Mouse (Mus musculus) left cerebral cortex, postnatal 4 days (tissue): ENCODE data around the gene Epha4. TPM values are rescaled to one million over a fixed set of nuclear protein-coding genes. Genes with fewer than 3 reads are reported as not detected.

Experiments used
- DNase-seq: peaks from one replicate; pipeline ENCODE4 v3.0.0-alpha.2; 2022
- intact Hi-C: fragments of 180-260 bp; cut with DNase I; formaldehyde crosslinking; loops from one replicate; pipeline ENCODE4 v1.15.1; 2025
- total RNA-seq, 2 experiments: library from RNA; stranded (reverse); gene quantifications; 2 replicates each; pipeline ENCODE4 v1.2.3; 2021

Gene Epha4
- total RNA-seq, 2 experiments from 2014 or later, result 139 to 161 TPM

DNA sequence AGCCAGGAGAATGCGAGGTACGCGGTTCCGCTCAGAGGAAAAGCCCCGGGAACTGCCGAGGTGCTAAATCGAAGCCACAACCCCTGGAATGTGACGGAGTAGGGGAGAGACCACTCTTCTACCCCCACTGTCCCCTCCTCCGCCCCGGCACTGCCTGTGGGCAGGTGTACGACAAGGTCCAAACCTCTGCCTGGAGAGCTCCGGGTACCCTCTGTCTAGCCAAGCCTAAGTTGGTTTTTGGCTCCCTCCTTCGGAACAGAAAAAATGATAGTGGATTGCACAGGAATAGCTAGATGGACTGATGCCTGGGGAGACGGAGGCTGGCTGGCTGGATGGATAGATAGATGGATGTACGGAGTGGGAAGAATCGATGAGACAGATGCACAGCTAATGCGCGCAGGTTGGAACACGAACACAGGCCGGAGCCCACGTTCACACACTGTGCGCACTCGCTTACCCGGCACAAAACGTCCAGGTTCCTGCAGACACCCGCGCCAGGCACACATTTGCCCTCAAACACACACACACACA is 1.4 kb downstream of the Epha4 start:
- peak; percentile 30 for DNase-seq
- intact Hi-C loops, result loop anchor here (10.0 kb wide), 3 partner anchors 879 to 1439 kb away; no protein-coding TSS in a partner anchor

DNA sequence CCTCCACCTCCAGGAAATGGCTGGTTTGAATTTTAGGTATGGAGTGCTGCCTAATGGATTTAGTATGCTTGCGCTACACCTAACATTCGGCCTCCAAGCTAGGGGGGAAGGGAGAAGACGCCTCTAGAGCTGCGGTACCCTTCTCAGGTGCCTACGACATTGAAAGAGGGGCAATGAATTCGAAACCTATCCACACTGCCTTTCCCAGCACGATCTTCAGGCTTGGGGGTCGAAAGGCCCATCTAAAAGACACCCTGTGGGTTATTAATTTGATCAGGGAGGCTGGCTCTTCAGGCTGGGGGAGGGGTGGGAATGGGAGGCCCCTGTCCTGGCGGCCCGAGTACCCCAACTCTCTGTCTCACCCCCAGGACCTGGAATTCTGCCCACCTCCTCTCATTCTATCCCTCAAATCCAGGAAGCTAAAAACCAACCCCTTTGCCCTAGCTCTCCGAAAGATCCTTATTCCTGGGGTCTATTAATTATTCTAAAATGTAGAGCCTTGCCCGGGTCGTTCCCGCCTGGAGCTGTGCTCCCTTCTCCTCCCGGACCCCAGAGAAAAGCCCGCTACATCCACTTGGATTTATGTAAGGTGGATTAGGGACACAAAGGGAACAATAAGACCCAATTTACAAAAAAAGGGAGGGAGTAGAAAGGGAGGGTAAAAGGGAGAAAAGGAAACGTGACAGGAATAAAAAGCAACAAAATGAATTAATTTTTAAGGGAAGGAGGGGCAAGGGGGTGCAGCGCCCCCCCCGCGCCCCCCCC is 2.3 kb downstream of the Epha4 start:
- intact Hi-C loops, result loop anchor here (10.0 kb wide), 3 partner anchors 878 to 1438 kb away; no protein-coding TSS in a partner anchor

DNA sequence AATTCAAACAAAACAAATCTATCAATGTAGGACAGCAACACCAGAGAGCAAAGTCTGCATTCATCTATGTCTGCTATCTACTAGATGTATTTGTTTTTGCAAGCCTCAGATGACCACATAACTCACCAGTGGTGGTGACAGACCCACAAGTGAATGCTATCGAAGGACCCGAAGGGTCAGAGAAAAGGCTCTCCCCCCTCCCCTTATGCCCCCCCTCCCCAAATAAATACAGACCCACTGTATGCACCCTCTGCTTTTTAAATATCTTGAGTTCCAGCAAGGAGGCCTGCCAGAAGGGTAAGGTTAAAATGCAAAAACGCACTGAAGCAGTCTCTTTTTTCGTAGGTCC is 2.9 kb downstream of the Epha4 start:
- DNase-seq, result no peak
- intact Hi-C loops, result loop anchor here (10.0 kb wide), 3 partner anchors 877 to 1437 kb away; no protein-coding TSS in a partner anchor

More for the DNA sequence above, 2.3 kb downstream of the Epha4 start:
- no peak for DNase-seq

DNA sequence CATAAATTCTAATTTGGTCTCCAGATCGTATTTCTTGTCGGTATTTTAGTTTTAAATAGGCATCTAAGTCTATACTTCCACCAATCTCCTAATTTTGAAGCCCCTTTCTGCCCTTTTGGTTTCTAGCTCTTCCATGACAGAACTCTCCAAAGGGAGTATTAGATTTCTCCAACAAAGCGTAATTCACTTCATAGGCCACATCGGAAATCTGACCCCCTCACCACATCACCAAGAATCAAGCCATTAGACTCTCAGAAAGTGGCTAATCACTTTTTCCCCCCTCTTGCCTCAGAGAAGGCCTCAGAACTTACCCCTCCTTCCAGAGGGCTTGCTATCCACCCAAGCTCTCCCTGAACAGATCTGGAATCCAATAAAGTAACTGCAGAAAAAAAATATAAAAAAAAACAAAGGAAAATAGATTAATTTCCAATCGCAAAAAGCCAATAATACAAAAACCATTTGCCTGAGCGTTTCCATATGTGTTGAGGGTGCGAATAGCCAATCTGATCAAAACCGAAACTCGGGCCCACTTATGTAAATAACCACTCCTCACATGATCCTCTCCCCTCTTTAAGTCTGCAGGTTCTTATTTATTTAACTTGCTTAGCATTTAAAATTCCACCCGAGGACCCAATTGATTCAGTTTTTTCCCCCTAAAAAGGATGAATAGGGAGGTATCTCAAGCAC is 3.4 kb downstream of the Epha4 start:
- intact Hi-C loops, result loop anchor here (10.0 kb wide), 3 partner anchors 877 to 1437 kb away; no protein-coding TSS in a partner anchor
- no peak for DNase-seq

DNA sequence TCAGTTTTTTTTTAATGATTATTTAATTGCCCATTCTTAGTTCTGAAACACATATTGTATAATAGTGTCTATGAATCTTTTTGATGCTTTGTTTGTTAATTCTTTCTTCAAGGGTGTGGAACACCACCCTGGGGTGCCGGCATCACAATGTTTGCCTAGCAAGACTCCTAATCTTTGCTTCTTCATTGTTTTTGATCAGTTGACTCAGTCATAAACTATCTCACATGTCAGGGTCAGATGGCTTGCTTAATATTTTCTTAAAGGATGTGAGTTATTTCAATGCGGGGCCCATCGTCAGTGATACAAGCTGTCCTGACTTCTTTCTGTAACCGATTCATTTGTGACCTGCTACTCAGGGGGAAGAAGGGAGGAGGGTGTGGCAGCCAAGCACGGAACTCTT is 4.3 kb downstream of the Epha4 start:
- intact Hi-C loops, result loop anchor here (10.0 kb wide), 3 partner anchors 876 to 1436 kb away; no protein-coding TSS in a partner anchor
- no peak for DNase-seq

DNA sequence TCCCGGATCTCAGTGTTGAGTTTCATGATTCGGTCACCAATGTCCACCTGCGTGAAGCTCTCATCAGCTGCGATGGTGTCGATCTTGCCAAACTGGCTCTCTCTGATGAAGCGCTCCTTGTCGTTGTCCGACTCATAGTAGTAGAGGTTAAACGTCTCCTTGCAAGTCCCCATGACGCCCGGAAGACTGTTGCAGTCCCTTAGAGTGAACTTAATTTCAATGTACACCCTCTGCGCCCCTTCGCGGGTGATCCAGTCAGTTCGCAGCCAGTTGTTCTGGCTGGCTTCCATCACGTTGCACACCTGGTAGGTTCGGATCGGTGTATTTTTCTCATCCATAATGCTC is 8.1 kb downstream of the Epha4 start:
- DNase-seq, result no peak
- intact Hi-C loops, result no loop called here

DNA sequence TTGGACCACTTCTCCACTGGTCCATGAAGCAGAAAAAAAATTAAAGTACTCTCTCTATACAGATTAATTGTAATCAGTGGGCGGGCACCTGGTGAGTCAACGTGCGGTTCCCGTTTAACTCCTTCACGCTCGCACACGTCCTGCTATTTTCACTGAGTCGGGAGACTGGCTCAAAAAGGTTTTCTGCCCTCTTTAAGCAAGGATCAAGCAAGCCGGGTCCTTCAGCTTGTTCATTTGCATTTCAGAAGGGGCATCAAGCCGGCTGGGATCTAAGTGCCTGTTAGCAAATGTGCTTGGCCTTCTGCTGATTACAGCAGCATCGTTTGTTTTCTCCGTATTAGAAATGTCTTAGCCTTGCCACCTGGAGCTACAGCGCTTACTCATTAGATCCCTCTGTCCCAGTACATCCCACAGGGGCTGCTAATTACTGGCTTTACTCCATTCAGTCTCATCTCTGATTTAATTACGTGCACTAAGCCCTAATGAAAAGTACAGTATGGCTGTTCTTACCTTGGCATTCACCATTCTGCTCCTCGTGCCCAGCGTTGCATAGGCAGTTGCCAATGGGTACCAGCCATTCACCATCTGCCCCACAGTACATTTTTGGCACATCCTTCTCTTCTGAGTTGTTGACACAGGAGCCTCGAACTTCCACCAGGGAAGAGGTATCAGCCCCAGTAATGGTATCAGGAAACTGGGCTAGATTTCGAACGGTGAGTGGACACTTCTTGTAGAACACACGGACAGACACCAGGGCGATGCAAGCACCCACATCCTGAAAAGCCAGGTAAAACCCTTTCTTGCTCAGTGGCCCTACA is 8.6 kb downstream of the Epha4 start:
- peak; percentile 58 for DNase-seq

DNA sequence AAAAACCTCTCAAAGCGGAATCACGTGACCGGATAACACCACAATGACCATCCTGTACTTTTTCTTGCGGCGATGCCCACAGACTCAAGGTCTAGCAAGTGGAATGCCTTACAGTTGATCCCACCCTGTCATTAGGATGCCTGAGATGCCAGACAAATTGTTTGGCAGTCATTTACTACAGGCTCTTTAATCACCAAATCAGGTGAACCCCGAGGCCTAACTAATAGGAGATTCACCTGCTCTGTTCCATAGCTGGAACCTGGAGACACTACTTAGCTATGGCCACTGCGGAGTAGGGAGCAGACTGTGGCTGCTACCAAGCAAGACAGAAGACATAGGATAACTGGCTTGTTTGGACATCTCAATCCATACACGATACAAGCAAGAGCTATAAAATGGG is 9.6 kb downstream of the Epha4 start:
- no peak for DNase-seq
- intact Hi-C loops, result no loop called here

More for the DNA sequence above, 8.6 kb downstream of the Epha4 start:
- intact Hi-C loops, result no loop called here

DNA sequence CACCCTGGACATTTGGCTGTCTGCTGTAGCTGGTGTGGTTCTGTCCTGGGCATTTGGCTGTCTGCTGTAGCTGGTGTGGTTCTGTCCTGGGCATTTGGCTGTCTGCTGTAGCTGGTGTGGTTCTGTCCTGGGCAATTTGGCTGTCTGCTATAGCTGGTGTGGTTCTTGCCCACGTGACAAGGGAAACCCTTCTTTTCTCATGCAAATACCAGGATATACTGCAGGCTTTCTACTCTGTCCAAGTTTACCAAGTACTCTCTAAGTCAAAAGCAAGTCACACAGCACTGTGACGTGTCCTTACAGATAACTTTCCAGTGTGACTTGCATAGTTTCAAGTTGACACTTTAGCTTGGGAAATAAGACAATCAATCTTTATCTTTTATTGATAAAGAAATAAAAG is 10.1 kb downstream of the Epha4 start:
- intact Hi-C loops, result no loop called here

DNA sequence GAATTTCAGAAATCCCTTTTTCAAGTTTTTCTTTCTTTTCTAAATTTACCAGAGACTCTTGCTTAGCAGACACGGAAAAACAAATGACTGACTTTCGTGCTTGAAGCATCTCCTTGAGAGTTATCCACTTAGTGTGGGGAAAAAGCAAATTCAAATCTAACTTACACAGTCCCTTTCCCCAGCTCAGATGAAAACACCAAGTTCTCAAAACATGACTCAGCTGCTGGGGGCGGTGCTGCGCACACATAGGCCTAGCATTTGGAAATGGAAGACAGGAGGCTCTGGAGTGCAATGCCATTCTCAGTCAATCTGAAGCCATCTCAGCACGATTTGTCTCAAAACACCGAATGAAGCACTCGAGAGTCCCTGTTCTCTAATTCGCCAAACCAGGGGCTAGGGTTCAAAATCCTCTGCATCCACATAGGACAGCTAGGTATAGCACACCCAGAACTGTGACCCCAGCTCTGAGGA is 11.1 kb downstream of the Epha4 start:
- intact Hi-C loops, result no loop called here
- no peak for DNase-seq

More for the DNA sequence above, 10.1 kb downstream of the Epha4 start:
- DNase-seq, result no peak

DNA sequence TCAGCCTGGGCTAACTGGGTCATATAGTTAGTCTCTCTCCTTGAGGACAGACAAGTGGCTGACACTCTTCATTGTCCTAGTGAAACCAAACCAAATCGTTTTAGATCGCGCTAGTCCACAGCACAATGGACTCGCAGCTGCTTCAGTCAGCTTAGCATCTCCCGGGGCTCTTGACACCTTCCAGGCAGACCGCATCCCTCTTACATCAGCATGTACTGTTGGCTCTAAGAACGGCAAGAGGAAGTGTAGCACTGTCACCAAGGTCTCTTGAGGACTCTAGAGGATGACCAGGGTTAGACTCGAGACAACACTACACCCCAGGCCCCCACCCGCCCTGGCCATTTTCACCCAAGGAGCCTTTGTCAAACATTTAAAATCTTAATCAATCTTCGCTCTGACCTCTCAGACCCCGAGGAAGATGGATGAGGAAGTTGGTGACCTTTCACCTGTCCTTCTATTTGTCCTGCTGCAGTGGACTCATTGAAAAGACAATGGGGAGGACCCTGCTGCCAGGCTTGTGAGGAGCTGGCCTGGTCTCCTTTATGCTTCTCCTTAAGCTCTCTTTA is 12.3 kb downstream of the Epha4 start:
- no peak for DNase-seq
- intact Hi-C loops, result no loop called here

DNA sequence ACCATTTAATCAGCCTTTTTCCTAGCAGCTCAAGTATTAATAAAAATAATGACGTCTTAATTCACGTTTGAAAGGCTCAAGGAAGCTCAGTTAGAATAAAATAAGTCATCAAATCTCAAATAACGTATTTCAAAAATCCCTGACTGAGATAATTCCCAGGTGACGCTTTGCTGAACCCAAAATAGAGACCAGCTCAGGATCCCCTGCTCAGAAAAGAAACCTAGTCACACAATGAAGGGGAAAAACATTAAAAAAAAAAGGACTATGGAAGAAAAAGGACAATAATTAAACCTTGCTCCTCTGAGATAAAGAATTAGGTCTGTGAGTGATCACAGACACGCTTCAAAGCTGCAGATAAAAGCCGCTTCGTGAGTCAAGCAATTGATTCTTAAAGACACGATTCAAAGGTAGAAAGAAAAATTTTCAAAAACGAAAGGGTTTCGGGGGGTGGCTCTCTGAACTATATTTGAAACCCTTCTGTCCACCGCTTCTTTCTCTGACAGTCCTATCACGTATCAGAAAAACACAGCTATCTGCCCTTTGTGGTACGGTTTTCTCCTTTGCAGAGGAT is 13.4 kb downstream of the Epha4 start:
- no peak for DNase-seq
- intact Hi-C loops, result no loop called here

DNA sequence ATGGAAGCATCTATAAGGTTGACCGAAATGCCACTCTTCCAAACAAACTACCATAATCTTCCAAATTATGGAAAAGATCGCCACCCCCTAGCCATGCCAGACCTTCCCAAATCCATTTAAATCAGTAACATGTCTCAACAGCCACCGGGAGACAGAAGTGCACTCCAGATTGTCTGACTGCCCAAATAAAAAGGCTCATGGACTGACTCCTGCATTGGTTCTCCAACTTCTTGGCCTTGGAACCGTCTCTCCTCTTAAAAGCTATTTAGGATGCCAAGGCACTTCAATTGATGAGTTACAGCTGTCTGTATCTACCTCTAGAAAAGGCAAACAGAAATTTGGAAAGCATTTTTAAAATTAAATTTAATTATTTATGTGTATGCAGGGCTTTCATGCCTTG is 17.4 kb downstream of the Epha4 start:
- no peak for DNase-seq
- intact Hi-C loops, result no loop called here

DNA sequence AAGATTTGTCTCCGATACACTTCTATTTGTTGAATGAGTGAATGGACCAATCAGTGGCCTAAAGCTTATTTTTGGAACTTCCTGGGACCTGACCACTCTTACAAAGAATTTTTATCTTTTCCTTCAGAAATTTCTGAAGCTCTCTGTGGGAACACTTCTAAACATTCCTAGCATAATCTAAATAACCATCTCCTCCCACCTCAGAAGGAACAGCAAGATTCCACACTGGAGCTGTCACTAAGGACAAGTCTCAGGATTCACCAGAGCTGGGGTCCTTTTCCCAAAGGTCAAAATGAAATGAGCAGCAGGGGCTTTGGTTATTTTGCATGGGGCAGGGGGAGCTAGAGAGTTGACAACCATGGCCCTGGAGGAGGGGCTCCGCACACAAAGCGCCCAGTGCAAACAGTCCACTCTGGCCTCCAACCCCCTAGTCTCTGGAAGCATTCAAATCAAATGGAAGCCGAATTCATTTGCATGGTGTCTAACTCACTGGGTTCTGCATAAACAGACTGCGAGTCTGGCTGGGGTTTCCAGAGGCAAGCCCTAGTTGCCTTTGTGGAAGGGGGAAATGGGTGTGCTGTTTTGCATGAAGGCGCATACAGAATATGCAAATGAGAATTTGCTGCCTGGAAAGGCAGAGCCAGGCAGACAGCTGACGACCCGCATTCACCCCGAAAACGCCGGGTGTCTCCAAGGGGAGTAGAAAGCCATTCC is 18.3 kb downstream of the Epha4 start:
- DNase-seq, result peak; percentile 43

DNA sequence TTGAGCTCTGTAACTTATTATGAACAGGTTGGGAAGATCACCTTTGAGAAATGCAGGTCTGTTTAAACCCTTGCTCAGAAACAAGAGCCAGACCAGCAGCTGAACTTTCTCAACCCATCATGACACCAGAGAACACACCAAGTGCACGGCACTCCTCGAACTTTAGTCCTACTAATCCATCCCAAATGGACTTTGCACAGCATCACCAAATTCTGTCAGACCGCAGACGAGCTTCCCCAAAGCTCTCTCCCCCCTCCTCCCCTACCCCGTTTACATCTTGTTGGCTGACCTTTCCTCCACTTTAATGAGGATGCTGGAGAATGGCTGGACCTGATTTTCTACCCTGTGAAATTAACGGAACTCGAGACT is 19.1 kb downstream of the Epha4 start:
- DNase-seq, result no peak
- intact Hi-C loops, result no loop called here

More for the DNA sequence above, 18.3 kb downstream of the Epha4 start:
- intact Hi-C loops, result no loop called here

DNA sequence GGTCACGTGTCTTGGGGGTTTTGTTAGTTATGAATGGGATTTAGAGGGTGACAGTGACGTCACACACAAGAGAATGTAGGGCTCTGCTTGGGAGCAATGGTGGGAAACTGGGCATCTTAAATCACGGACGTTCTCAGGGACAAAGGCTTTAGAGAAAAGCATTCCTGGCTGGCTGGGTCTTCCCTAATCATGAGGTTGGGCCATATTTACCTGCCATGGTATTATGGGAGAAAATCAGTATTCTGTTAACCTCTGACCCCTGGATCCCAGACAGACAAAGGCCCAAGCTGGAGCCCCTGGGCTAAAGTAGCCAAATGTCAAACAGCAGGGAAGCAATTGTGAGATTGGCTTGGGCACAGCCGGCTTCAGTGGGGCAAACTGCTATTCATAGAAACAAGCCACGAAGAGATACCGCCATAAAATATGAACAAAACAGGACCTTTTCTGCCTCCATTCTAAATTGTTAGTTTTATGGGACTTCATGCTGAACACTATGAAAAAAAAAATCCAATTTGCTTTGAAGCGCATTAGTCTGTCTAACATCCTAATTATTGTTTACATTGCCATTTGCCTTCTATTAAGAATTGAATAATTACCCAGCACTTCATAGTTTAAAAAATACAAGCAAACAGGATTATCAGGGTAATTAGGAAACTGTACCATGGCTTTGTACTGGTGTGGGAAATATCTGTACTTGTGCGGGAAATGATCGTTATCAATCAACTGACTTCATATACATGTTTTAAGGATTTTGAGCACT is 19.7 kb downstream of the Epha4 start:
- DNase-seq, result no peak
- intact Hi-C loops, result no loop called here

DNA sequence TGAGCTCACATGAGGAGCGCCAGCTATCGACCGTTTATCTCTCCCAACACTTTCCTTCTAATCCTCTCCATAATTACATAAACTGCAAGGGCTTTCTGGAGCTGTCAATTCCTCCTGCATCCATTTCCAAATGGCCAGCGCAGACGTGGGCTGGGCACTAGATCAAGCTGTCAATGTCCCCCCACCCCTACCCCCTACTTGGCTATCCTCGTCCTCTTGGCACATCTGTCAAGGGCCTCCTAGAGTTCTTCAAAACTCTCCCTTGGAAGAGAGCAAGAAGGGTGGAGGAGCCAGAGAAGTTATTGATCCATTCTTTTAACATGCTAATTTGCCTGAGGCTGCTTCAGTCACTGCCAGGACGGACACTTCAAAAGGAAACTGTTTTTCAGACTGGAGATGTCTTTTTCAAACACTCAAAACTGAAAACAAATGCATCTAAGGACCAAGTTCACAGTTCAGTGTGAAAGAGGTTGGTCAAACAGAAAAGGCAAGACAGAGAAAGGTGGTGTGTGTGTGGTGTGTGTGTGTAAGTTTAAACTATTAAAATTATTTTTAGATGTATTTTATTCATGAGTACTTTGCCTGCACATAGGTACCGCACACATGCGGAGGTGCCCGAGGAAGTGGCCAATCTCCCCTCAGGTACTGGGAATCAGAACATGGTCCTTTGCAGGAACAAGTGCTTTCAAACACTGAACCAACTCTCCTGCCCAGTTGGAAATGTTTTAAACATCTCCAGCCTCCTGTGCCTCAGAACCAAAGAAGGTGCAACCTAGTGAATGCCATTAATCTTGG is 20.9 kb downstream of the Epha4 start:
- no peak for DNase-seq
- intact Hi-C loops, result no loop called here

DNA sequence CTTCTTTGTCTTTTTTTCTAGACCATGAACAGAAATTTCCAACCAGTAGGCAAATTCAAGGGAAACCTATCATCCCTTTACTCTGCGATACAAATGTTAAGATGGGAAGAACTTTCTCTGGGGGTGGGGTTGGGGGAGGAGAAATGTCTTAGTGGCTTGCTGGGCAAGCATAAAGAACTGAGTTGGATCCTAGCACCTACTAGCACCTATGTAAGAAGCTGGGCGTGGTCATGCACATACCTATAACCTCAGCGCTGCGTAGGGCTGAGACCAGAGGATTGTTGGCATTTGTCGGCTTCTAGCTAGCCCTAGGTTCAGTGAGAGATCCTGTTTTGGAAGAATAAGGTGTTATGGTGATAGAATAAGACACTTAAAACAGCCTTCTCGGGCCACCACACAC is 24.7 kb downstream of the Epha4 start:
- intact Hi-C loops, result no loop called here
- no peak for DNase-seq
